Mouse (Mus musculus): ENCODE measurements at regions not wholly inside any gene's neighbourhood (a gene's known extent, or its start where the extent isn't known, plus 50 kb on each side); places are given as distances from the start of the nearest gene placed in this dataset.
A peak's percentile ranks its signal among the peaks of the same experiment; 100 is the strongest.

DNA sequence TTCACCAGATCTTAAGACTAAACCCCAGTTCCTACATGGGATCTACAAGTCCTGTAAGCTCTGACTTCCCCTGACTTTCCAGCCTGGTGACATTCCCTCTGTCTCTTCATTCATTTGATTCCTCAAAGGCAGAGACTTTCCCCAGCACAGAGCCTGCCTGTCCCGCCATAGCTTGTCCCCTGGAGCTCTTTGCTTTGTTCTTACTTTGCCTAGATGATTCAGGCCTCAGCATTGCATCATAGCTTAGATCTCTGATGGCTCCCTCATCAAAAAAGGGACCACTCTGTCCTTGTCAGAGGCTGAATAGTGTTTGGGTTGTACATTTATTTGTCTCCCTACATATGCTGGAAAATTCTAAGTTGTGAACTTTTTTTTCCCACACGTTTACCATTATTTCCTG, 57.6 kb upstream of the Exoc6 start:
- no peak for DNase-seq

DNA sequence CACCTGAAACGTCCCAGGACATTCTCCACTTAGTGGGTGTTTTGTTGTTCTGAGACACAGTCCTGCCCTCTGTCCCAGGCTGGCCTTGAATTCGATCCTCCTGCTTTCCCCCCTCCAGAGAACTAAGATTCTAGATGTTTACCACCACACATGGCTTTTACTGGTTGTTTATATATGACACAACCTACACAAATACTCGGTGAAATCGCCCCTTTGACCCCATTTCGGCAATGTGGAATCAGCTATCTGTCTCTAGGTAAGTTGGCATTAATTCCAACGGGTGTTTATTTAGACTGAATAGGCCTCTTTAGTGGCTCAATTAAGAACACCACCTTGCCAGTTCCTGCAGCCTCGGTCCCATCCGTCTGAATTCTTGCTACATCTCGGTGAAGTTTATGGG, 56.8 kb upstream of the Exoc6 start:
- DNase-seq, result no peak

DNA sequence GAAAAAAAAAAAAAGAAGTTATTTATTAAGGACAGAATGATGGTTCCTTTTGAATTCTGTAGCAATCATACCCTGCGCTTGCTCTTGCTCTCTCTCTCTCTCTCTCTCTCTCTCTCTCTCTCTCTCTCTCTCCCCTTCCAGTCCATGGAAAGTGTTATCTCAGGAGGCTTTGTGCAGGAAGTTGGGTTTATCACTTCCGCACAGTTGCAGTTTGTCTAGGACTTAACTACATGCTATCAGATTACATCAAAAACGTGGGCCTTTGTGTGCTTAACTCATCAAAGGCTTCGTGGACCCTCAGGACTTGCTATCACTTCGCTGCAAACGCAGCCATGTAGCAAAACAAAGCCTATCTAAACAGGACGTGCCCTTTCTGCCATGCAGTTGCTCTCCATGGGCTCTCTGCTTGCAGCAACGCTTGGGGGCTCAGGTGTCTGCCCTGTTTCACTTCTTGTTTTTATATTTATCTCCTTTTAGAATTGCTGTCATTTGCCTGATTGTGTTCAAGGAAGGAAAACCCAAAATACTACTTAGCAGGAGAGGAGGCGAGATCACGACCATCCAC, 56.2 kb upstream of the Exoc6 start:
- DNase-seq, result peak; percentile 43

DNA sequence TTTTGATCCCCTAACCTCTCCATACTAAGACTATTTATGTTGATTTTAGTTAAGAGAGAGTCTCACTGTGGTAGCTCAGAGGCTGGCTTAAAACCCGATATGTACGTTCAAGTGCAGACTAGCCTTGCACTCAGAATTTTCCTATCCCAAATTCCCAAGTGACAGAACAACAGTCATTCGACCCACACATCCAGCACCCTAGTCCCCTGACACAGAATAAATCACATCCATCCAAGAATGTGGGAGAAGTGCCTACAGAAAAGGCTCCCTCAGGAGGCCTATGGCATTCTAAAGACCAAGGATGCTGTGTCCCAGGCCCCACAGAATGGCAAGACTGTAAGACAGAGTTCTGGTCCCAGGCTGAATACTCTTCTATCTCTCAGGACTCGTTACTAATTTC, 55.4 kb upstream of the Exoc6 start:
- no peak for DNase-seq

DNA sequence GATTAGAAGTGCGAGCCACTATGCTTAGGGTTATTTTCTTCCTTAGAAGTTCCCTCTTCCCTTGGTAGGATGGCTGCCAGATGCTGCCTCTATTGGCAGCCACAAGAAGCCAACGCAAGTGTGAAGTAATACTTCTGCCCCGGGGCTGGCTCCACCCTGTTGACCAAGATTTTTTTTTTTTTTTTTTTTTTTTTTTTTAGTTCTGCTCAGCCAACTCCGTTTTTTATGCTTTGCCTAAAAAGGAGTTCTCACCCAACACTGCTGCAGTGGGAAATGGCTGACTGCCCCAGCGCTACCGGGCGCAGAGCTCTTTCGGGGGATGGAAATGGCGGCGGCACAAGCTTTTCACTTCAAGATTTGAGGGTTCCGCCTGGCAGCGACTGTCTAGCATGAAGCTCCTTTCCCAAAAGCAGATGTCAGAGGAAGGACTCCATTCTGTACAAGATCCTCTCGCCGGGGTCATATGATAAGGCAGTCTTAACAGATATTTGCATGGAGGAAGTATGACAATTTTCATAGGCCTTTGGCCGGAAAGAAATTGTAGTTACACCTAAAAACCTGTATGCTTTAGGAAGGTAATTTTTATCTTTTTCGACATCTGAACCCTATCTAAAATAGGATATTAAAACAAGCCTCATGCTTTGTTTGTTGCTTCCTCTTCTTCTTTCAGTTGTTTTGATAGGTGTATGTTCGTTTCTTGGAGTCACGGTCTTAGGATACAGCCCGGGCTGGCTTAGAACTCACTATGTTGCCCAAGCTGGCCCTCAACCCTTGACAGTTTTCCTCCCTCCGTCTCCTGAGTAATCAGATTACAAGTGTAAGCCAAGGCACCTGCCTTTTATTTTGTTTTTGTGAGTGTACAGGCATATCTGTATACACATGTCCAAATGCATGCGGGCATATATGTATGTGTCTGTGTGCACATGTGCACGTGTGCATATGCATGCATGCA, 54.6 kb upstream of the Exoc6 start:
- peak; percentile 31 for DNase-seq

DNA sequence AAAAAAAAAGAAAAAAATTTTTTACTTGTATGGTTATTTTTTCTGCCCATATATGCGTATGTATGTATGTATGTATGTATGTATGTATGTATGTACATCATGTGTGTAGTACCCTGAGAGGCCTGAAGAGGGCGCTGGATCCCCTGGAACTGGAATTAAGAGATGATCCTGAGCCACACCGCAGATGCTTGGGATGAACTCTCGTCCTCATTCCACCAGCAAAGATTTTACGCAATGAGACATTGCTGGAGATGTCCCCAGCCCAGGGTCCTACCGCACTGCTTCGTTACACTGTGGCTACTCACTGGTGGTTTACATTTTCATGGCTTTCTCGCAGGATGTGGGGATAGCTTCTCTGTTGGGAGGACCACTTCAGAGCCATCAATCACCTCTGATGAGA, 53.5 kb upstream of the Exoc6 start:
- DNase-seq, result no peak

DNA sequence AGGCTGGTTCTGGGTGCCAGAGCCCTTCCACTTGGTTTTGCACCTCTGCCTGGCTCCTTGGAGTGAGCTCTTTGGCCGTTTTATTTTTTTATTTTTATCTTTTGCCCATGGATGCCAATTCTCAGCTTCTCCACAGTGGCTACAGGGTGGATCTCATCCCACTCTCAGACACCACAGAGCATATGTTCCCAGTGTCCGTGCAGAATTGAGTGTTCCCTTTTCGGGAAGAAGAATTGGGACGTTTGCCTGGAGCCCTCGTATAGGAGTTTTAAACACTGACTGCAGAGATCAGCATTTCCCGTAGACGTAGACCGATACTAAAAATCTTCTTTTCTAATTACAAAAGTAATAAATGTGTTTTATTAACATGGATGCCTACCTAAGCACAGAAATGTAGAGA, 53.1 kb upstream of the Exoc6 start:
- DNase-seq, result no peak

DNA sequence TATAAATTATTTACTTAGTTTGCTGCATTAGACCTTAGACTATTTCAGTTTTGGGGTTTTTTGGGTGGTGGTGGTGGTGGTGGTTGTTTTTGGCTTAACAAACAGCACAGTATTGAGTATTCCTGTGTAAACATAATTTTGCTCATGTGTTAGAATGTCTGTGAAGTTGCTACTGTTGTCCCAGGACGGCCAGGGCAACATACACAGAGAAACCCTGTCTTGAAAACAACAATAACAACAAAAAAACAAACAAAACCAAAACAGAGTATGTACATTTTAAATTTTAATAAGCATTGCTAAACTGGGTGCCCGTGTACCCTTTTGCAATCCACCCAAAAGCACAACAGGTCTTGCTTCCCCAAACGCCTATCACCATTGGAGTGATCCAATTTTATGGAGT, 51.8 kb upstream of the Exoc6 start:
- no peak for DNase-seq
